Mouse (Mus musculus) liver, postnatal 0 days (tissue): ENCODE results near the gene Polk. TPM values are rescaled to one million over a fixed set of nuclear protein-coding genes. Genes with fewer than 3 reads are reported as not detected.

Experiments used
- ATAC-seq: fragments of 200-750 bp; cut with Nextera tagmentation; 2 replicates; pipeline ENCODE4 v1.8.0; 2017; ENCODE audit warnings: mild to moderate bottlenecking, moderate library complexity
- DNase-seq: peaks from one replicate; pipeline ENCODE4 v3.0.0-alpha.2; 2016
- H3K27ac ChIP-seq: fragments of 300-500 bp; sonication (generic); 2 replicates; pipeline ENCODE4 v1.5.1; 2014; ENCODE audit warnings: antibody characterized with exemption, moderate library complexity, mild to moderate bottlenecking, low read depth
- H3K27me3 ChIP-seq: fragments of 300-500 bp; sonication (generic); 2 replicates; pipeline ENCODE4 v1.6.1; 2014; ENCODE audit warnings: low read length, control low read depth, mixed read lengths; ENCODE audit not compliant: insufficient read depth
- H3K36me3 ChIP-seq: fragments of 300-500 bp; sonication (generic); replicated peaks from 2 replicates; pipeline ENCODE4 v1.6.1; 2014; ENCODE audit warnings: mild to moderate bottlenecking, control low read depth, low read length, moderate library complexity, mixed read lengths; ENCODE audit not compliant: insufficient read depth
- H3K4me1 ChIP-seq: fragments of 300-500 bp; sonication (generic); 2 replicates; pipeline ENCODE4 v1.6.1; 2014; ENCODE audit warnings: antibody characterized with exemption, mild to moderate bottlenecking, control low read depth; ENCODE audit not compliant: insufficient read depth
- H3K4me2 ChIP-seq: fragments of 300-500 bp; sonication (generic); 2 replicates; pipeline ENCODE4 v1.6.1; 2014; ENCODE audit warnings: low read depth, mild to moderate bottlenecking, low read length, moderate library complexity, mixed read lengths
- H3K4me3 ChIP-seq: fragments of 300-500 bp; sonication (generic); 2 replicates; pipeline ENCODE4 v1.5.1; 2014; ENCODE audit warnings: low read depth, low read length
- H3K9ac ChIP-seq: fragments of 300-500 bp; sonication (generic); replicated peaks from 2 replicates; pipeline ENCODE4 v1.6.1; 2014; ENCODE audit warnings: mild to moderate bottlenecking, moderate library complexity
- H3K9me3 ChIP-seq: fragments of 300-500 bp; sonication (generic); 2 replicates; pipeline ENCODE4 v1.6.1; 2016; ENCODE audit warnings: mild to moderate bottlenecking, control low read depth, low read length, mixed read lengths
- CTCF ChIP-seq: sonication (generic); IDR thresholded peaks from 2 replicates; pipeline ENCODE4 v1.5.1; 2016; ENCODE audit warnings: antibody characterized with exemption, low read depth
- EP300 ChIP-seq: IDR thresholded peaks from 2 replicates; pipeline ENCODE4 v1.6.1; 2016; ENCODE audit warnings: antibody characterized with exemption, low read depth, mild to moderate bottlenecking
- WGBS: fragments of 180-500 bp; shearing (Covaris S2); extraction: QIAGEN DNeasy Blood & Tissue Kit; methylation state at CpG from one replicate; pipeline ENCODE4 v1.1.7; 2014; ENCODE audit not compliant: insufficient replicate concordance; 5-methylcytosine and 5-hydroxymethylcytosine counted together
- polyA plus RNA-seq: library from polyadenylated mRNA; unstranded; fragments of >200 nt; fragmentation: Nextera tagmentation; extraction: Ambion mirVana; gene quantifications from 2 replicates; pipeline ENCODE4 v1.2.1, GENCODE M21; 2015

Gene Polk
- polyA plus RNA-seq, 1 experiment from 2014 or later, result 1.3 TPM

- H3K27ac ChIP-seq, result no peak overlapping the region
- no peak overlapping the region for H3K4me3 ChIP-seq
- DNase-seq, result no peak
- ATAC-seq, result no peak
- H3K4me2 ChIP-seq, result no peak overlapping the region
- no peaks in the 10 kb centered on the region for H3K4me1 ChIP-seq
- 76% methylated on average over 2 of the region's 2 CpGs for WGBS
- no peaks in the 10 kb centered on the region for H3K9me3 ChIP-seq
- TF ChIP-seq EP300, result no peak
- no peak for TF ChIP-seq CTCF
- no peaks in the 10 kb centered on the region for H3K27me3 ChIP-seq
- H3K9ac ChIP-seq, result no peak overlapping the region
- no peaks in the 10 kb centered on the region for H3K36me3 ChIP-seq
Observed at GRCm38 (mm10) chr13:96533742-96534141, 8.6 kb downstream of the Polk start.

- WGBS, result 82% methylated on average over 6 of the region's 6 CpGs
- DNase-seq (no peak), ATAC-seq (no peak)
- H3K4me3 ChIP-seq, result no peak overlapping the region
- H3K9ac ChIP-seq, result no peak overlapping the region
- no peaks in the 10 kb centered on the region for H3K4me1 ChIP-seq
- no peak for TF ChIP-seq EP300
- no peak for TF ChIP-seq CTCF
- no peaks in the 10 kb centered on the region for H3K27me3 ChIP-seq
- H3K27ac ChIP-seq, result no peak overlapping the region
- no peaks in the 10 kb centered on the region for H3K9me3 ChIP-seq
- H3K4me2 ChIP-seq, result no peak overlapping the region
- H3K36me3 ChIP-seq, result no peaks in the 10 kb centered on the region
Observed at GRCm38 (mm10) chr13:96532176-96532575, 10.2 kb downstream of the Polk start.

GRCm38 (mm10) chr13:96530064-96530463, 12.3 kb downstream of the Polk start:
- H3K9ac ChIP-seq, result no peak overlapping the region
- H3K4me3 ChIP-seq, result no peak overlapping the region
- H3K27ac ChIP-seq, result no peak overlapping the region
- ATAC-seq (no peak), DNase-seq (no peak)
- TF ChIP-seq EP300 (no peak), CTCF (no peak)
- WGBS, result 90% methylated on average over 9 of the region's 9 CpGs
- H3K9me3 ChIP-seq, result no peaks in the 10 kb centered on the region
- H3K27me3 ChIP-seq, result no peaks in the 10 kb centered on the region
- no peak overlapping the region for H3K4me2 ChIP-seq
- H3K4me1 ChIP-seq, result no peaks in the 10 kb centered on the region
- H3K36me3 ChIP-seq, result no peaks in the 10 kb centered on the region

- no peaks in the 10 kb centered on the region for H3K36me3 ChIP-seq
- no peaks in the 10 kb centered on the region for H3K4me1 ChIP-seq
- no peak overlapping the region for H3K9ac ChIP-seq
- TF ChIP-seq CTCF (no peak), EP300 (no peak)
- no peaks in the 10 kb centered on the region for H3K27me3 ChIP-seq
- H3K4me2 ChIP-seq, result no peak overlapping the region
- H3K9me3 ChIP-seq, result no peaks in the 10 kb centered on the region
- ATAC-seq (no peak), DNase-seq (no peak)
- 71% methylated on average over 3 of the region's 3 CpGs for WGBS
- H3K27ac ChIP-seq, result no peak overlapping the region
- no peak overlapping the region for H3K4me3 ChIP-seq
Observed at GRCm38 (mm10) chr13:96529542-96529941, 12.8 kb downstream of the Polk start.

GRCm38 (mm10) chr13:96528776-96529175, 13.6 kb downstream of the Polk start:
- TF ChIP-seq EP300 (no peak), CTCF (no peak)
- Histone ChIP-seq H3K27me3 (no peaks in the 10 kb centered on the region), H3K36me3 (no peaks in the 10 kb centered on the region), H3K9ac (no peak overlapping the region), H3K4me2 (no peak overlapping the region), H3K27ac (no peak overlapping the region), H3K4me1 (no peaks in the 10 kb centered on the region), H3K4me3 (no peak overlapping the region), H3K9me3 (no peaks in the 10 kb centered on the region)
- ATAC-seq (no peak), DNase-seq (no peak)
- WGBS, result 85% methylated on average over 3 of the region's 3 CpGs

GRCm38 (mm10) chr13:96527856-96528255, 14.5 kb downstream of the Polk start:
- H3K4me3 ChIP-seq, result no peak overlapping the region
- no peak for DNase-seq
- H3K9ac ChIP-seq, result no peak overlapping the region
- no peak overlapping the region for H3K4me2 ChIP-seq
- H3K4me1 ChIP-seq, result no peaks in the 10 kb centered on the region
- H3K27me3 ChIP-seq, result no peaks in the 10 kb centered on the region
- H3K9me3 ChIP-seq, result no peaks in the 10 kb centered on the region
- TF ChIP-seq EP300, result no peak
- TF ChIP-seq CTCF, result no peak
- no peaks in the 10 kb centered on the region for H3K36me3 ChIP-seq
- no peak overlapping the region for H3K27ac ChIP-seq
- ATAC-seq, result no peak
- 72% methylated on average over 11 of the region's 11 CpGs for WGBS

- ATAC-seq (no peak), DNase-seq (no peak)
- H3K4me1 ChIP-seq, result no peaks in the 10 kb centered on the region
- no peak overlapping the region for H3K4me3 ChIP-seq
- no peaks in the 10 kb centered on the region for H3K9me3 ChIP-seq
- WGBS, result 49% methylated on average over 3 of the region's 3 CpGs
- TF ChIP-seq CTCF (no peak), EP300 (no peak)
- no peak overlapping the region for H3K4me2 ChIP-seq
- H3K27ac ChIP-seq, result no peak overlapping the region
- no peak overlapping the region for H3K9ac ChIP-seq
- H3K36me3 ChIP-seq, result no peaks in the 10 kb centered on the region
- no peaks in the 10 kb centered on the region for H3K27me3 ChIP-seq
Observed at GRCm38 (mm10) chr13:96527022-96527421, 15.4 kb downstream of the Polk start.
